Mouse (Mus musculus): Measurements from ENCODE around the gene Dram1.

The Dram1 gene

GRCm38 (mm10) chr10:88349800-88350199 is 29.1 kb downstream of the Dram1 start:
- DNase-seq (ENCODE audit: low spot score) = no peak

GRCm38 (mm10) chr10:88346454-88347245 is 32.2 kb downstream of the Dram1 start:
- no peak for DNase-seq (ENCODE audit: low spot score)

- DNase-seq (ENCODE audit: low spot score) = no peak
These were observed 32.9 kb downstream of the Dram1 start for GRCm38 (mm10) chr10:88345899-88346401.

- DNase-seq (ENCODE audit: low spot score) = no peak
These were observed 37.5 kb downstream of the Dram1 start for GRCm38 (mm10) chr10:88341368-88341767.

GRCm38 (mm10) chr10:88340660-88341059 is 38.2 kb downstream of the Dram1 start:
- DNase-seq (ENCODE audit: low spot score) = no peak

- peak; percentile 28 for DNase-seq (ENCODE audit: low spot score)
These were observed 48.2 kb downstream of the Dram1 start for GRCm38 (mm10) chr10:88330695-88331094.

GRCm38 (mm10) chr10:88328056-88328450 is 50.8 kb downstream of the Dram1 start:
- no peak for DNase-seq (ENCODE audit: low spot score)

- peak; percentile 89 for DNase-seq (ENCODE audit: low spot score)
These were observed 51.5 kb downstream of the Dram1 start for GRCm38 (mm10) chr10:88327160-88328055.

- DNase-seq (ENCODE audit: low spot score) = no peak
These were observed 57.1 kb downstream of the Dram1 start for GRCm38 (mm10) chr10:88321739-88322138.

GRCm38 (mm10) chr10:88320714-88321416 is 58.0 kb downstream of the Dram1 start:
- no peak for DNase-seq (ENCODE audit: low spot score)

- no peak for DNase-seq (ENCODE audit: low spot score)
These were observed 60.7 kb downstream of the Dram1 start for GRCm38 (mm10) chr10:88318179-88318578.

- no peak for DNase-seq (ENCODE audit: low spot score)
These were observed 61.7 kb downstream of the Dram1 start for GRCm38 (mm10) chr10:88317151-88317550.

- DNase-seq (ENCODE audit: low spot score) = no peak
These were observed 64.0 kb downstream of the Dram1 start for GRCm38 (mm10) chr10:88314841-88315240.

GRCm38 (mm10) chr10:88309851-88310250 is 69.0 kb downstream of the Dram1 start:
- DNase-seq (ENCODE audit: low spot score) = no peak

- DNase-seq (ENCODE audit: low spot score) = no peak
These were observed 72.6 kb downstream of the Dram1 start for GRCm38 (mm10) chr10:88306235-88306634.

GRCm38 (mm10) chr10:88304302-88304701 is 74.6 kb downstream of the Dram1 start:
- DNase-seq (ENCODE audit: low spot score) = peak; percentile 79

GRCm38 (mm10) chr10:88303079-88303478 is 75.8 kb downstream of the Dram1 start:
- DNase-seq (ENCODE audit: low spot score) = no peak

GRCm38 (mm10) chr10:88301802-88302470 is 76.9 kb downstream of the Dram1 start:
- no peak for DNase-seq (ENCODE audit: low spot score)

- DNase-seq (ENCODE audit: low spot score) = no peak
These were observed 81.9 kb downstream of the Dram1 start for GRCm38 (mm10) chr10:88296991-88297390.

GRCm38 (mm10) chr10:88295091-88295490 is 83.8 kb downstream of the Dram1 start:
- DNase-seq (ENCODE audit: low spot score) = no peak

GRCm38 (mm10) chr10:88288061-88288460 is 90.8 kb downstream of the Dram1 start:
- DNase-seq (ENCODE audit: low spot score) = no peak

- no peak for DNase-seq (ENCODE audit: low spot score)
These were observed 91.6 kb downstream of the Dram1 start for GRCm38 (mm10) chr10:88287261-88287660.

All from layer of hippocampus, adult 11-12 months (tissue).